Mouse (Mus musculus): ENCODE data around the gene Fblim1.

Fblim1 gene

DNA sequence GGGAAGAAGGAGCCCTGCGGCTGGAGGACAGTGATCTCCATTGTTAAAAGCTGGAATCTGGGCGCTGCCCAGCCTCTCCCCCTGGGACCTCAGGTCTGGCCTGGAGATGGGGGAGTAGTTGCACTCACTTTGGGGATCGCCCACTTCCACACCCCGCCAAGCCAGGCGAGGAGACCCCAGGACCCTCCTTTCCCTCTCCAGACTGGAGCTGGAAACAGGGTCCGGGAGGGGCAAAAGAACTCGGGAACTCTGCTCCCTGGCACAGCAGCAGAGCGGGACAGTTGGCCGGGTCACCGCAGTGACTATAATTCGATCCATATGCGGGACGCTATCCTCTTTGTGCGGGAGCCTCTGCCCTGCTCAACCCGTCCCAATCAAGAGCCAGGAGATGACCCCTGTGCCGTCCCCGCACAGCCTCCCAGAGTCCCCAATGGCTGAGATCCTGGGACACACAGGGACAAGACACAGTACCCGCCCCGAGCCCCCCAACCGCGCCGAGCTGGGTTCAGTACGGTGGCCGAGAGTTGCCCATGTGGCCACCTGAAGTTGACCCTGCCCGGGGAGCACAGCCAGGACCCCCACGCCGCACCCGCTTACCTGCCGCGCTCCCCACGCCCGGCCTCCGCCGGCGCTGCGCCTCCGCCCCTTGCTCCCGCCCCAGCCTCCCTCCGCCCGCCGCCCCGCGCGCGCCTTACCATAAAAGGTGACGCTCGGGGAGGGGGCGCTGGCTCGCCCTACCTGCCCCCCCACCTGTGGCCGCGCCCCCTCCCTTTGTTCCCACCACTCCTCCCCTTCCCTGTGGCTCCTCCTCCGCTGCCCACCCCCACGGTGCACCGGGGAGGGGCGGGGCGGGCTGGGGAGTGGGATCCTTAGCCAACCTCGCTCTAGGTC, 6.4 kb downstream of the Fblim1 start:
- DNase-seq (ENCODE audit: low spot score in 2 of 2), result no peak

DNA sequence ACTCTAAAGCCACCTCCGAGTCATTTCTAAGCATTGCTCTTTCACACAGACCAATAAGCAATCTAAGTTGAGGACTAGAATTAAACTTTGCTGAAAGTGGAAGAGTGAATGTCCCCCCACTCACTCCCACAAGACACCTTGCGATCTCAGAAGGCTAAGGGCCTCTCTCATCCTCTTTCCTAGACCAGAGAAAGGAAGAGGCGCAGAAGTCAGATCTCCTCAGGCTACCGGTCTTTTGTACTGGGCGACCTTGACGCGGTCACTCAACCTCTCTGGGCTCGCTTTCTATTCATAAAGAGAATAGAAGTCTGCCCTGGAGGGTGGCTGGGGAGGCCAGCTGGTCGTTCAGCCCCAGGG, 7.0 kb downstream of the Fblim1 start:
- no peak for DNase-seq (ENCODE audit: low spot score in 2 of 2)

DNA sequence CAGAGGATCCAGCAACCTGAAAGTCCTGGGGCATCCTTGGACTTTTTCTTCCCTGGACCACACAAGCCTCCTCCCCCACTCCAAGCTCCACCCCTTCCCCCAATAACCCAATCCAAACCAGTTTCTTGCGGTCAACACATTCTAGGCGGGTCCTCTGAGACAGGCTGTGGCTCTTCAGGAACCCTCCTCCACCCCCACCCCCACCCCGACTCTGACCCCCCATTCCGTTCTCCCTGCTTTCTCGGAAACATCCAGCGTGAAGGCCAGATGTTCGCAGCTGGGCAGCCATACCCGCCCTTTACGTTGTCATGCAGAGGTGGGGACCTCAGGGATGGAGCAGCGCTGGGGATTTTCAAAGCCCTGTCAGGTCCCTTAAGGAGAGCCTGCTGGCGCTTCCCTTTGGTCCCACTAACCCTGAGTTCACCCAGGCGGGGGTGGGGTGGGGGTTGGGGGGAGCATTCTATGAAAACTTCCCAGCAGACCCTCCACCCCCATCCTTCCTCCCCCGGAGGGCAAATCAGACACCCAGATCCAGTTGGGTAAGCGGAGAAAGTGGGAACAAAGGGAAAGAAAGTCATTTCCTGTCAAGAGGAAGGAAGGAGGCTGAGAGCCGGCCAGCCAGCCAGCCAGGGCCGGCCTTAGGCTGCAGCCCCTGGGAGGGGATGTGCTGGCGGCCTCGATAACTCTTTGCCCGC, 7.5 kb downstream of the Fblim1 start:
- DNase-seq (ENCODE audit: low spot score in 2 of 2), result no peak

DNA sequence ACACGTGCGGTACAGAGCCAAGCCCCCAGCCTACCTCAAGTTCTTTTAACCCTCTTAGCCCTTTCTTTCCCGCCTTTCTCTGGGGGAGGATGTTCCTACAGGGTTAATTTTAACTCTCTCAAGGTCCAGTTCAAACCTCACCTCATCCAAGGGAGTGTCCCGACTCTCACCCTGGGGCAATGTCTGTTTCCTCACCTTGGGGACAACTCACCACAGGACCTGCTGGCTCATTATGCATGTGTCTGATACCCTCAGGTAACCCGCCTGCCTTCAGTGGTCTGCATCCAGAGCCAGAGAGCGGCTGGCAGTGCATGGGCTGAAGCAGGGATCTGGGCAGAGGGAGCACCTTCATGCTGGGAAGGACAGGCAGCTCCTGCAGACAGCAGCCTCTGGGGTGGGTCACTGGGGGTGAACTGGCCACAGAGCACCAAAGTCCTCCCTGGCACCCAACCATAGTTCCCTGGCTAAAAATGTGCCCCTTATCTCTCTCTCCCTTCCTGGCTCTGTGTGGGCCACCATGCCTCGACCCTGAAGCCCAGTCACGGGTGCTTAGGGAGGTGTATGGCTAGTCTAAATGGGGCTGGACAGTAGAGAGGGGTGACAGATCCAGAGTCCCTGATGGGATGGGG, 9.1 kb downstream of the Fblim1 start:
- DNase-seq (ENCODE audit: low spot score in 2 of 2), result no peak

DNA sequence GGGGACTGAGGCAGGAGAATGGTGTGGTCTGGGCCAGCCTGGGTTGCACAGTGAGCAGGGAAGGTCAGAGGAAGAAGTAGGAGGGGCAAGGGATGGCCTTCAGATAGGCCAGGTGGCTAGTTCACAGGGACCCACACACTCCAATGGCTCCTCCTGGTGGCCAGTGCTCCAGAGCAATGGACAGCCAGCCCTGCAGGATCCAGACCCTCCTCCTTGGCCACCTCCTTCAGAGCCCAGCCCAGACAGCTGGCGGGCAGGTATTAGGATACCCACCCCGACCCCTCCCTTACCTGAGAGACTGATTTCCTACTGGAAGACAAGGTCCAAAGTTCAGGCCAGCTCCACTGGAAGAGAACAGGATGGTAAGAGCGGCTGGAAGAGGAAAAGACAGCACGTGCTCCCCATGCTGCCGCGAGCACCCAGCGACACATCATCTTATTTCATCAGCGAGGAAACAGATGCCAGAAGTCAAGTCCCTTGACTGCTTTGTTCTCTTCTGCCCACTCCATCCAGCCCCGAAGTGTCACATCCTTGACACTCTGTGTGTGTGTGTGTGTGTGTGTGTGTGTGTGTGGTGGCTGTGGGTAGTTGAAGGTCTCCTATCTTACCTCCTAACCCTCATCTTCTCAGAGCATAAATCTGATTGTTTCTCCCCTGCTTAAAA, 10.2 kb downstream of the Fblim1 start:
- no peak for DNase-seq (ENCODE audit: low spot score in 2 of 2)

DNA sequence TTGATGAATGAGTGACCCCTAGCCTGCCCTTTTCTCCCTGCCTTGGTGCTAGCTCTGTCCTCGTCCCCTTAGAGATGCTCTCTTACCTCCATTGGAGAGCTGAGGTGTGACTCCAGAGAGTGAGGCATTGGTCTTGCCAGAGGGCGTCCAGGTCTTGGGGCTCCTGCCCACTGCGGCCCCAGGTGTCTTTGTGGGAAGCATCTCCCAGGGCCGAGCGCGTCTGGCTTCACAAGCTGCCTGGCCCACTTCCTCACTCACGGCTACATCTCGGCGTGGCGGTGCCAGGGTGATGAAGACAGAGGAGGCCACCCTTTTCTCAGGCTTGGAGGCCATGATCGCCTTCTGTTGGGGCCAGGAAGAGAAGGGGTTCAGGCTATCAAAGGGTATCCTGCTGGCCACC, 10.8 kb downstream of the Fblim1 start:
- no peak for DNase-seq (ENCODE audit: low spot score in 2 of 2)

DNA sequence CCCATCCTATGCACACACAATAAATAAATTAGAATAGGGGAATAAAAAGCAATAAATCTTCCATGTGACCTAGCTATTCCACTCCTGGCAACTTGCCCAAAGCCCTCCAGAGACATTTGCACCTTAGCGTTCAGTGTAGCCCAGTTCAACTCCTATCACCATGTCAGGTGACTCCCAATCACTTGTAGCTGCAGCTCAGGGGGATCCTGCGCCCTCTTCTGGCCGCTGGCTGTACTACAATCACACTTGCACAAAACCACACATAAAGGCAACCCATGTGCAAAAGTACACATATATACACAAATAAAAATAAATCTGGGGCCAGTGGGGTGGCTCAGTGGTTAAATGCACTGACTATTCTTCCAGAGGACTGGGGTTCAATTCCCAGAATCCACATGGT, 14.3 kb downstream of the Fblim1 start:
- peak in 1 of 2 experiments; percentile 25 for DNase-seq (ENCODE audit: low spot score in 2 of 2)

DNA sequence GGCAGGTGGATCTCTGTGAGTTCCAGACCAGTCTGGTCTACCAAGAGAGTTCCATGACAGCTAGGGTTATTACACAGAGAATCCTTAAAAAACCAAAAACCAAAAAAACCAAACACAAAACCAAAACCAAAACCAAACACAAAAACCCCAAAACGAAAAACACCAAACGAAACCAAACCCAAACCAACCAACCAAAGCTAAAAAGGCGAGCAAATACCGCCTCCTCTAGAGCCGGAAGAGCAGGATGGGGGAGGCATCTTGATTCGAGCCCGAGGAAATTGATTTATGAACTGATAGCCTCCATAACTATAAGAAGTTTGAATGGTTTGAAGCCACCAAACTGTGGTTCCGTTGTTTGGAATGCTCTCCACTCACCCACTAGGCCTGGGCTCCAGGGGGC, 22.0 kb downstream of the Fblim1 start:
- DNase-seq (ENCODE audit: low spot score in 2 of 2), result no peak

DNA sequence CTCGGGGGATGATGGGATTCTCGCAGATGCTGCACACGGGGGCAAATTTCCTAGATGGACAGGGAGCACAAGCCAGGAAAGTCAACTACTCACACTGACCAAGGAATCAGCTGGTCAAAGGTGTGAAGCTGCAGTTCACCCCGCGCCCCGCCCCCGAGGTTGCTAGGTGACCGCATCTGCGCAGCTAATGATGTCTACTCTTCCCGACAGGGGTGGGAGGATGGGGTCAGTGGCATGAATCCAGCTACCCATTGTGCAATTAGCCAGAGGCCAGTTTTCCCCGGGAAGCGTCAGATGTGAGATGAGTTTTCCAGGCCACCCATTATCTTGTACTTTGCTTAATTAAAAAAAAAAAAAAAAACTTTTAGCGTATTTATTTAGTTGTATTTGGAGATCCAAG, 24.8 kb downstream of the Fblim1 start:
- DNase-seq (ENCODE audit: low spot score in 2 of 2), result no peak

DNA sequence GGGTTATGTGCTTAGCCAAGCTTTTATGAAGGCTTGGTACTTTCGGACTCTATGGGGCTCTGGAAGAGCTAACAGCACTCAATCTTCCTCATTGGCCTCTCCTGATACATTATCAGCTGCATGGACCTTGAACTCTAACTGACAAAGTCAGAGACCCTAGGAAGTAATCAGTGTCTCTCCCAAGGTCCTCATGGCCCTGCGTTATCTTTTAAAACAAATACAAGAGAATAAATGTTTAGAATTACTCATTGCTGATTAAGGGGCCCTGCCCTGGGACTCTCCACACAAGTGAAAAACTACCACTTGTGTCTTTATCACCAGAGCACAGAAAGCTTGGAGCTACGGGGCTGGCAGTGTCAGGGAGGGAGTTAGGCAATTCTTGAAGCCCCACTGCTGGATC, 27.1 kb downstream of the Fblim1 start:
- DNase-seq (ENCODE audit: low spot score in 2 of 2), result no peak

DNA sequence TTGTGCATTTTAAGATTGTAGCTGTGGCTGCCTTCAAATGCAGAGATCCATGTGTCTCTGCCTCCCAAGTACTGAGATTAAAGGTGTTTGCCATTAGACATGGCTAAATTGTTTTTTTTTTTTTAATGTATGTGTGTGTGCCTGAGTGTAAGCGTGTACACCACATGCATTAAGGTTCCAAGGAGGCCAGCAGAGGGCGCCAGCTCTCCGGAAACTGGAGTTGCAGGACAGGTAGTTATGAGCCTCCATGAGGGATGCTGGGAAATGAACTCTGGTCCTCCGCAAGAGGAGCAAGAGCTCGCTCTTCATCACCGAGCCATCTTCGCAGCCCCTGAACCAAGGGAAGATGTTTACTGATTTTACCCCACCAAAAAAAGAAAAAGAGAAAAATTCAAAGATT, 29.0 kb downstream of the Fblim1 start:
- DNase-seq (ENCODE audit: low spot score in 2 of 2), result no peak

DNA sequence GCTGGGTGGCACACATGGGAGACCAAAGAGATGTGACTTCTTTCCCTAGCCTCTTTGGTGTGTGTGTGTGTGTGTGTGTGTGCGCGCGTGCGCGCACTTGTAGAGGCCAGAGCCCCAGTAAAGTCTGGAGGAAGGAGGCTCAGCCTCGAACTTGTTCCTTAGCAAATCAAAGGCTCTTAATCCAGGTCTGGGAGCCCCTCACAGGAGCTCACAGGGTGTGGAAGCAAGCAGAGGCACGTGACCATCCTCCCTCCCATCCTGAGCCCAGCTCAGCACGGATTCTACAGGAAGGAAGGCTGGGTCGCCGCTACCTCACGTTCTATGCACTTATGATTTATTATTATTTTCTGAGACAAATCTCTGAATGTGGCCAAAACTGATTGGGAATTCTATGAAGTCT, 29.5 kb downstream of the Fblim1 start:
- DNase-seq (ENCODE audit: low spot score in 2 of 2), result no peak

DNA sequence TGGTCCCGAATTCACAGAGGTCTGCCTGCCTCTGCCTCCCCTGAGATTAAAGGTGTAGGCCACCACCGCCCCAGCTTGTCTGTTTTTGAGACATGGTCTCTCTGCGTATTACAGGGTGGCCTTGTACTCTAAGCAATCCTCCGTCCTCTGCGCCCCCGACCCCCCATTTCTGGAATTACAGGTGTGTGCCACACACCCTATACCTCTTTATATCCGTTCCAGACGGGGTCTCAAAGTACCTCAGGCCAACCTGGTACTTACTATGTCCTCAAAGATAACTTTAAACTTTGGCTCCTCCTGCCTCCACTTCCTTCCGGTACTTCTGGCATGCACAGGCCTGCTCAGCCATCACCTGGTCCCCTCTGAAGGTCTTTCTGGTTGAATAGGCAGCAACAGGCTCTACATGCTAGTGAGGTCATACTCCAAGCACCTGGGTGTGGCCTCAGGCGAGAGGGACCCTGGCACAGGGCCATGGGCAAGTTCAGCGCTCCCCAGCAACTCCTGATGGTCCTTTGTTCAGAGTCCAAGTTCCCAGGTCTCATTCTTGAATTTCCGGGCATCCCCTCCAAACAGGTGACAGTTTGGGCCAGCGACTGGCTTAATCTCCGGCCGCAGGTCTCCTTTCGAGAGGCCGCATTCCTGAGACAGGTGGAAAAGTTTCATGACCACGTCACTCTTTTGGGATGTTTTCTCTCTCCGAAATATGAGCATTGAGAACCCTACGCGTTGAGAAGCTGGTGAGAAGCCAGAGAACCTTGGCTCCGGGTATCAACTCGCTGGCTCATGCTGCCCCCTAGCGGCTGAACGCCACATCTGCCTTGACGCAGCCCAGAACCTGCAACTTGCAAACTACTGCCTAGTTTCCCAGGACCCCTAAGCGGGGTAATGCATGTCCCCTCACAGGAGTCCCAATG, 30.9 kb downstream of the Fblim1 start:
- DNase-seq (ENCODE audit: low spot score in 2 of 2), result peak; percentile 57 to 80

DNA sequence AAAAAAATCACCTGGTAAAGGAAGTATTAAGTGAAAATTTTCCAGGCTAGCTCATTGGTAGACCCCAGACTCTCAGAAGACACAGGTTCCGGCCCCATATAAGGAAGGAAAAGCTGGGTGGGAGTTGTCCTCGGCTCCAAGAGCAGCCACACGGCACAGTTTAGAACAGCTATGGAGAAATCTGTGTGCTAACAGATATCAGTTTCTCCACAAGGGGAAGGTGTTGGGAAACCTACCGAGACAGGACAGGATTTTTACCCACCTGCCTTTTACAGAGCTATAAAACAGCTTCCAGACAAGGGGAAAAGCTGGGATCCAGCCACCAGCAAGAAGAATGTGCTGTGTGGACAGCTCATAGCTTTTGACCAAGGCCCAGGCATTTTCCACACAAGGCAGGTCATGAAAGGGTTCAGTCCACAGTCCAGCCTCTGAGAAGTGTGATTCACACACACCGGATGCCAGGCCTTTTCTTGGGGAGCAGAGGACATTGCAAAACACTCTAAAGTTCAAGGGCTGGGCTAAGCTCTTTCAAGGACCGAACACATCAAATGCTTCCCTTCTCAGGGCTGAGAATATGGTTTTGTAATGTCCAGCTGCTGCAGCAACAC, 32.4 kb downstream of the Fblim1 start:
- DNase-seq (ENCODE audit: low spot score in 2 of 2), result no peak

DNA sequence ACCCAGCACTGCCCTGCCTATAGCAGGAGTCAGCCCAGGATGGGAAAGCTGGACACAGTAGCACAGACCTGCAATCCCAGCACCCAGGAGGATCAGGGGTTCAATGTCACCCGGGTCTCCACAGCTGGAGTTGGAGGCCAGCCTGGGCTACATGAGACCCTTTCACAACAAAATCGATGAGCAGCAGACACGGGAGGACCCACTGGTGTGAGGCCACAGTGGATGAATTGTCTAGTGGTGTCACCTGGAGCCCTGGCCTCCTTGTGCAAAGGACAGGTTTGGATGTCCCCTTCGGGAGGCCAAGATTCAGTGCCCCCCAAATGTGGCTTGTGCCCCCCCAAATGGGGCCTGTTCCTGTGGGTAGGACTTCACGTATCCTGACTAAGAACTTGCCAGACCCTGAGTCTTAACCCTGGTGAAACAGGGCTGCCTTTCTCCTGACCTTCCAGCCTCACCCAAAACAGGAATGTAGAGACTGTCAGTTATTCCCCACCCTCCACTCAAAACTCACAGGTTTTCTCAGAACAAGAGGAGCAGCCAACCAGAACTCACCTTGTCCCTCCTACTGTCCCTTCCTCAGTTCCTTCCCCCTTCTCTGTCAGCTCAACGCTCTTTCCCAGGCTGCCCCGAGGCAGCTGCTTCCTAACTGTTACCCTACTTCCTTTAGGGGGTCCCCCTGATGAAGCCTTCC, 33.1 kb downstream of the Fblim1 start:
- no peak for DNase-seq (ENCODE audit: low spot score in 2 of 2)

DNA sequence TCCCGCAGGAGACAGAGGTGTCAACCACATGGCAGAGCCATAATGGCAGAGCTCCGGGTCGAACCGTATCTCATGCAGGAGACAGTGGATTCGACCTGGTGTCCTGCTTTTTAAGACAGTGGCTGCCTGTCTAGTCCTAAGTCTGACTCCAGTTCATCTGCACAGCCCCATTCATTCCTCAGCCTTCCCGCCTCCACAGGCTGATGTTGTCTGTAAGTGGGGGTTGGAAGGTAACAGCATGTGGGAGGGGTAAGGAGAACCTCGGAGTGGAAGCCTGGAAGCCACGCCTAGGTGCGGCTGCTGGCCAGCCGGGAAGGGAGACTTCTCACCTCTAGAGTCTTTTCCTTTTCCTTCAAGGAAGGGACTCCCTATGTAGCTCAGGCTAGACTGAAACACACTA, 34.0 kb downstream of the Fblim1 start:
- no peak for DNase-seq (ENCODE audit: low spot score in 2 of 2)

DNA sequence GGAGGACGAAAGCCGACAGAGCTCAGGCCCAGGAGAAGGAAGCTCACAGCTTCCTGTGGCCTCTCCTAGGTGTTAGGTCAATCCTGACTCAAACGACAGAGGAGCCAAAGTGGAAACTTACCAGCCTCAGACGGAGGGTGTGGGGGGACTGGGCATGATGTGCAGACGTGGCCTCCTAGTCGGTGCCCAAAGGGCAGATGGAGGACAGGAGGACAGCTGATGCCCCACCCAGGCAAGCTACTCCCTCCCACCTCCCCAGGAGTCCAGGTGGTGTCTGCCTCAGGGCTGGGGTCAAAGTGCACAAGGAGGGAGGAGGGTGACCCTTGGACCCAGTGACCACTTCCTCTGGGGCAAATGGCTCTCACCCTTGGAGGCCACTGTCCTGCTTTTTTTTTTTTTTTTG, 34.6 kb downstream of the Fblim1 start:
- no peak for DNase-seq (ENCODE audit: low spot score in 2 of 2)

DNA sequence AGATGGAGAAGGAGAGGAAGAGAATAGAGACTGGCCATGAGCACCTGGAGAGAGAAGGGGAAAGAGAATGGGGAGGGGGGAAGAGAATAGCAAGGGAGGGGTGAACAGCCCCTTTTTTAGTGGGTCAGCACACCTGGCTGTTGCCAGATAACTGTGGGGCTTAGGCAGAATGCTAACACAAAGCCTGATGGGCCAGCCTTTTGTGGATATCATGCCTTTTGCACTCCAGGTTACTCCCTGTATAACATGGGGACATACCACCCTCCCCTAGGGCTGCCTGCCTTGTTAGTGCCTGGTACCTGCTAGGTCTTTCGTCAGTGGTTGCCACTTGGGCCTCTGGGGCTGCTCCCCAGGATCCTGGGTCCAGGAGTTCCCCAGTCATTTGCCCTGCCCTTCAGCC, 35.1 kb downstream of the Fblim1 start:
- DNase-seq (ENCODE audit: low spot score in 2 of 2), result no peak

DNA sequence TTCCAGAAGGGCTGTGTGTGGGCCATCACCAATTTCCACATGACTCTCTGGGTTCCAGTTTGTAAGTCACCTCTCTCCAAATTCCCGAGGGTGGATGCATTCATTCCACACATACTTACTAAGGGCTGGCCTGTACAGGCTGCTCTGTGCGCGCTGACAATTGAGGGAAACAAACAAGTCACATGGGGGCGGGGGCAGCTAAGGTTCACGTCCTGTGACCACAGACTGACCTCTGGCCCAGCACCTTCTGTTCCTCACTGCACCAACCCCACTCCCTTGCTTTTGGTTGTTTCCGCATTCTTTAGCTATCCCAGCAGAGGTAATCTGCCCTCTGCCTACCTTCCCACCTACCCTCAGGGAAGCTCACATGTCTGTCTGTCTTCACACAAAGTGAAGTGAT, 35.9 kb downstream of the Fblim1 start:
- no peak for DNase-seq (ENCODE audit: low spot score in 2 of 2)

DNA sequence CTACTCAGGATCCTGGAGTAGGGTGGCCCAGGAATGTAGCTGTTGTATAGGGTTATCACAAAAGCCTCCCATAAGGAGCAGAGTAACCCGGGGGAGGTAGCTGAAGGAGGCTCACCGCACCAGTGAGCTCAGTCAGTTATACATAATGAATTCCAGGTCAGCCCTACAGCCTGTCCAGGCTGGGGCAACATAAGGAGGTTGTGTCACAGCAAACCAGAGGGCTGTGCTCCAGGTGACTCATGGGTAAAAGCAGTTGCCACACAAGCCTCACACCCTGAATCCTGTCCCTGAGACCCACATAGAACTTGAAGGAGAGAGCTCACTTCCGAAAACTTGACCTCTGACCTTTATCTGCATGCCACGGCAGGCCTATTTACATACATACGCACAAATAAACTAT, 36.9 kb downstream of the Fblim1 start:
- no peak for DNase-seq (ENCODE audit: low spot score in 2 of 2)

Measured in spleen, postnatal 14 days (tissue).